Mouse (Mus musculus) kidney, adult 8-10 months (tissue): ENCODE measurements around the gene 4930503B20Rik.

Experiments
- DNase-seq, 2 experiments: peaks; one replicate each; pipeline ENCODE4 v3.0.0; 2022

Gene 4930503B20Rik

GRCm38 (mm10) chr3:146651217-146651616 lies at the start of gene 4930503B20Rik:
Gene 4930503B20Rik (minus strand): TSS chr3:146651317.
- DNase-seq: no peak

GRCm38 (mm10) chr3:146700051-146700450 lies 48.9 kb upstream of the 4930503B20Rik start:
- DNase-seq: no peak

GRCm38 (mm10) chr3:146698982-146699381 lies 47.9 kb upstream of the 4930503B20Rik start:
- DNase-seq: no peak

GRCm38 (mm10) chr3:146692547-146692946 lies 41.4 kb upstream of the 4930503B20Rik start:
- DNase-seq: no peak

GRCm38 (mm10) chr3:146687121-146687725 lies 36.1 kb upstream of the 4930503B20Rik start:
- no peak for DNase-seq

GRCm38 (mm10) chr3:146686428-146686827 lies 35.3 kb upstream of the 4930503B20Rik start:
- no peak for DNase-seq

GRCm38 (mm10) chr3:146684811-146685675 lies 33.9 kb upstream of the 4930503B20Rik start, which contains the start of gene Samd13:
Gene Samd13 (minus strand): TSS chr3:146685592.
- peak; percentile 9 to 11 for DNase-seq

GRCm38 (mm10) chr3:146683095-146683494 lies 32.0 kb upstream of the 4930503B20Rik start:
- DNase-seq: no peak

- DNase-seq: peak; percentile 31 to 65
These were observed 31.1 kb upstream of the 4930503B20Rik start for GRCm38 (mm10) chr3:146682140-146682651.

GRCm38 (mm10) chr3:146681696-146682095 lies 30.6 kb upstream of the 4930503B20Rik start:
- no peak for DNase-seq

- DNase-seq: no peak
These were observed 29.5 kb upstream of the 4930503B20Rik start for GRCm38 (mm10) chr3:146680625-146681024.

GRCm38 (mm10) chr3:146679646-146680045 lies 28.5 kb upstream of the 4930503B20Rik start:
- DNase-seq: no peak

GRCm38 (mm10) chr3:146676193-146676592 lies 25.1 kb upstream of the 4930503B20Rik start:
- no peak for DNase-seq

- no peak for DNase-seq
These were observed 24.0 kb upstream of the 4930503B20Rik start for GRCm38 (mm10) chr3:146675101-146675500.

GRCm38 (mm10) chr3:146671121-146671520 lies 20.0 kb upstream of the 4930503B20Rik start:
- DNase-seq: no peak

GRCm38 (mm10) chr3:146661907-146662306 lies 10.8 kb upstream of the 4930503B20Rik start:
- no peak for DNase-seq

GRCm38 (mm10) chr3:146661001-146661400 lies 9.9 kb upstream of the 4930503B20Rik start:
- no peak for DNase-seq

GRCm38 (mm10) chr3:146659321-146659720 lies 8.2 kb upstream of the 4930503B20Rik start:
- no peak for DNase-seq

GRCm38 (mm10) chr3:146658061-146658639 lies 7.0 kb upstream of the 4930503B20Rik start:
- no peak for DNase-seq

GRCm38 (mm10) chr3:146657433-146657832 lies 6.3 kb upstream of the 4930503B20Rik start:
- DNase-seq: no peak

GRCm38 (mm10) chr3:146655111-146655577 lies 4.0 kb upstream of the 4930503B20Rik start:
- no peak for DNase-seq

- no peak for DNase-seq
These were observed 2.6 kb upstream of the 4930503B20Rik start for GRCm38 (mm10) chr3:146653692-146654091.

GRCm38 (mm10) chr3:146652431-146652830 lies 1.3 kb upstream of the 4930503B20Rik start:
- no peak for DNase-seq
